Mouse (Mus musculus) liver, embryonic 13.5 days (tissue): ENCODE measurements around the gene Dnah3. TPM values are rescaled to one million over a fixed set of nuclear protein-coding genes. Genes with fewer than 3 reads are reported as not detected.

Experiments used
- ATAC-seq: fragments of 200-750 bp; cut with Nextera tagmentation; 2 replicates; pipeline ENCODE4 v1.8.0; 2017; ENCODE audit warnings: low read depth, mild to moderate bottlenecking, moderate number of reproducible peaks, moderate library complexity
- DNase-seq: peaks from one replicate; pipeline ENCODE4 v3.0.0; 2022
- H3K27ac ChIP-seq: fragments of 300-500 bp; sonication (generic); 2 replicates; pipeline ENCODE4 v1.5.1; 2015; ENCODE audit warnings: moderate library complexity, mild to moderate bottlenecking, inconsistent platforms
- H3K27me3 ChIP-seq: fragments of 300-500 bp; sonication (generic); 2 replicates; pipeline ENCODE4 v1.6.1; 2015; ENCODE audit warnings: mild to moderate bottlenecking, inconsistent platforms
- H3K36me3 ChIP-seq: fragments of 300-500 bp; sonication (generic); 2 replicates; pipeline ENCODE4 v1.6.1; 2015; ENCODE audit warnings: mild to moderate bottlenecking, inconsistent platforms
- H3K4me1 ChIP-seq: fragments of 300-500 bp; sonication (generic); replicated peaks from 2 replicates; pipeline ENCODE4 v1.6.1; 2015; ENCODE audit warnings: inconsistent platforms
- H3K4me2 ChIP-seq: fragments of 300-500 bp; sonication (generic); 2 replicates; pipeline ENCODE4 v1.6.1; 2015; ENCODE audit warnings: inconsistent platforms, mild to moderate bottlenecking, moderate library complexity
- H3K4me3 ChIP-seq: fragments of 300-500 bp; sonication (generic); replicated peaks from 2 replicates; pipeline ENCODE4 v1.5.1; 2015; ENCODE audit warnings: mild to moderate bottlenecking, inconsistent platforms
- H3K9ac ChIP-seq: fragments of 300-500 bp; sonication (generic); 2 replicates; pipeline ENCODE4 v1.6.1; 2015; ENCODE audit warnings: mild to moderate bottlenecking, inconsistent platforms
- H3K9me3 ChIP-seq: fragments of 300-500 bp; sonication (generic); replicated peaks from 2 replicates; pipeline ENCODE4 v1.6.1; 2016; ENCODE audit warnings: inconsistent platforms
- WGBS: fragments of 180-500 bp; shearing (Covaris S2); methylation state at CpG from one replicate; pipeline ENCODE4 v1.1.7; 2015; ENCODE audit not compliant: insufficient replicate concordance; 5-methylcytosine and 5-hydroxymethylcytosine counted together
- polyA plus RNA-seq: library from polyadenylated mRNA; unstranded; fragments of >200 nt; fragmentation: Nextera tagmentation; extraction: Ambion mirVana; gene quantifications from 2 replicates; pipeline ENCODE4 v1.2.1, GENCODE M21; 2015

Gene Dnah3
- polyA plus RNA-seq, 1 experiment from 2014 or later: not detected

GRCm38 (mm10) chr7:119941569-119941968 is 153.5 kb downstream of the Dnah3 start:
- Histone ChIP-seq H3K27ac (no peak overlapping the region), H3K27me3 (no peaks in the 10 kb centered on the region), H3K4me3 (no peak overlapping the region), H3K36me3 (no peaks in the 10 kb centered on the region), H3K9ac (no peak overlapping the region), H3K4me1 (no peaks in the 10 kb centered on the region), H3K9me3 (no peaks in the 10 kb centered on the region), H3K4me2 (no peak overlapping the region)
- DNase-seq (no peak), ATAC-seq (no peak)
- 37% methylated on average over 2 of the region's 2 CpGs for WGBS

- no peaks in the 10 kb centered on the region for H3K36me3 ChIP-seq
- no peaks in the 10 kb centered on the region for H3K9me3 ChIP-seq
- no peaks in the 10 kb centered on the region for H3K4me1 ChIP-seq
- H3K27me3 ChIP-seq: no peaks in the 10 kb centered on the region
- no peak for ATAC-seq
- no peak overlapping the region for H3K27ac ChIP-seq
- no peak overlapping the region for H3K4me2 ChIP-seq
- WGBS: 55% methylated on average over 5 of the region's 5 CpGs
- no peak for DNase-seq
- H3K4me3 ChIP-seq: no peak overlapping the region
- no peak overlapping the region for H3K9ac ChIP-seq
Observed at GRCm38 (mm10) chr7:119937036-119937435, 158.0 kb downstream of the Dnah3 start.

- Histone ChIP-seq H3K4me2 (no peak overlapping the region), H3K4me3 (no peak overlapping the region), H3K27ac (no peak overlapping the region), H3K9me3 (no peaks in the 10 kb centered on the region), H3K27me3 (no peaks in the 10 kb centered on the region), H3K4me1 (no peaks in the 10 kb centered on the region), H3K36me3 (no peaks in the 10 kb centered on the region), H3K9ac (no peak overlapping the region)
- ATAC-seq (no peak), DNase-seq (no peak)
Observed at GRCm38 (mm10) chr7:119936321-119936720, 158.8 kb downstream of the Dnah3 start.

- WGBS: 31% methylated on average over 2 of the region's 2 CpGs
- ATAC-seq (no peak), DNase-seq (no peak)
- no peaks in the 10 kb centered on the region for H3K36me3 ChIP-seq
- no peak overlapping the region for H3K9ac ChIP-seq
- H3K4me2 ChIP-seq: no peak overlapping the region
- no peak overlapping the region for H3K27ac ChIP-seq
- H3K4me1 ChIP-seq: no peaks in the 10 kb centered on the region
- H3K27me3 ChIP-seq: no peaks in the 10 kb centered on the region
- no peak overlapping the region for H3K4me3 ChIP-seq
- no peaks in the 10 kb centered on the region for H3K9me3 ChIP-seq
Observed at GRCm38 (mm10) chr7:119928783-119929440, 166.2 kb downstream of the Dnah3 start.

GRCm38 (mm10) chr7:119921054-119921453 is 174.0 kb downstream of the Dnah3 start:
- H3K27me3 ChIP-seq: no peaks in the 10 kb centered on the region
- ATAC-seq: no peak
- H3K4me1 ChIP-seq: no peaks in the 10 kb centered on the region
- no peaks in the 10 kb centered on the region for H3K9me3 ChIP-seq
- no peaks in the 10 kb centered on the region for H3K36me3 ChIP-seq
- no peak overlapping the region for H3K27ac ChIP-seq
- 55% methylated on average over 4 of the region's 4 CpGs for WGBS
- no peak overlapping the region for H3K4me2 ChIP-seq
- no peak overlapping the region for H3K9ac ChIP-seq
- no peak for DNase-seq
- H3K4me3 ChIP-seq: no peak overlapping the region

DNA sequence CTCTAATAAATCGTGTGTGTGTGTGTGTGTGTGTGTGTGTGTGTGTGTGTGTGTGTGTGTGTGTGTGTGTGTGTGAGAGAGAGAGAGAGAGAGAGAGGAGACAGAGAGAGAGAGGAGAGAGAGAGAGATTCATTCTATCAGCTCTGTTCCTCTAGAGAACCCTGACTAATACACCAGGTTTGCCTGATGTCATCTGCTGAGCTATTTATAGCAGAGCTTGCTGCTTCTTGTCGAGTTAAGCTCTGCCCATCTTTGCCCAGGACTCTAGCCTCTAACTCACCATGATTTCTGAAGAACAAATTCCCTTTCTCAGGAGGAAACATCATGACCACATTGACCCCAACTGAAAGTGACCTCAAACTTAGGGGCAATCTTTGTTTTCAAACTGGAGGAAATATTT is 174.6 kb downstream of the Dnah3 start:
- no peak overlapping the region for H3K4me2 ChIP-seq
- H3K9ac ChIP-seq: no peak overlapping the region
- H3K27me3 ChIP-seq: no peaks in the 10 kb centered on the region
- H3K4me3 ChIP-seq: no peak overlapping the region
- no peaks in the 10 kb centered on the region for H3K9me3 ChIP-seq
- WGBS: 24% methylated on average over 2 of the region's 2 CpGs
- H3K27ac ChIP-seq: no peak overlapping the region
- ATAC-seq (no peak), DNase-seq (no peak)
- H3K4me1 ChIP-seq: no peaks in the 10 kb centered on the region
- H3K36me3 ChIP-seq: no peaks in the 10 kb centered on the region

DNA sequence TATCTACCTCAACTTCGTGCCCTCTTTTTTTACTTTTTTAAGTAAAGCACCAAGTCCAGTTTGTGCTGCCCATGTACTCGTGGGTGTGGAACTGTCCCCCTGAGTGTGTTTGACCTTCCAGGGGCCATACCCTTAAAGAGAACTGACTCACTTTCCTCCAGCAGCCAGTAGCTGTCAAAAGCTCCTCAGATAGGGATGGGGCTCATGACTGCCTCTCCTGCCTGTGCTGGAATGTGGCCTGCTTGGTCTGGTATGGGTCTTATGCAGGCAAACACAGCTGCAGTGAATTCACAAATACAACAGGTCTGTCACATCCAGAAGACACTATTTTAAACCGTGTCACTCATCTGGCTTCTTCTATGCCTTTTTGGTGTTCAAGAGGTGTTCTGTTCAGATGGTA is 183.4 kb downstream of the Dnah3 start:
- WGBS: 41% methylated on average over 3 of the region's 3 CpGs
- DNase-seq (no peak), ATAC-seq (no peak)
- no peaks in the 10 kb centered on the region for H3K27me3 ChIP-seq
- no peaks in the 10 kb centered on the region for H3K9me3 ChIP-seq
- no peaks in the 10 kb centered on the region for H3K4me1 ChIP-seq
- H3K36me3 ChIP-seq: no peaks in the 10 kb centered on the region
- H3K27ac ChIP-seq: no peak overlapping the region
- H3K4me3 ChIP-seq: no peak overlapping the region
- no peak overlapping the region for H3K9ac ChIP-seq
- no peak overlapping the region for H3K4me2 ChIP-seq

- Histone ChIP-seq H3K9me3 (no peaks in the 10 kb centered on the region), H3K4me1 (no peaks in the 10 kb centered on the region), H3K4me2 (no peak overlapping the region), H3K27me3 (no peaks in the 10 kb centered on the region), H3K36me3 (no peaks in the 10 kb centered on the region), H3K27ac (no peak overlapping the region), H3K4me3 (no peak overlapping the region), H3K9ac (no peak overlapping the region)
- DNase-seq: no peak
- no peak for ATAC-seq
- WGBS: 76% methylated on average over 3 of the region's 3 CpGs
Observed at GRCm38 (mm10) chr7:119906523-119907215, 188.4 kb downstream of the Dnah3 start.

DNA sequence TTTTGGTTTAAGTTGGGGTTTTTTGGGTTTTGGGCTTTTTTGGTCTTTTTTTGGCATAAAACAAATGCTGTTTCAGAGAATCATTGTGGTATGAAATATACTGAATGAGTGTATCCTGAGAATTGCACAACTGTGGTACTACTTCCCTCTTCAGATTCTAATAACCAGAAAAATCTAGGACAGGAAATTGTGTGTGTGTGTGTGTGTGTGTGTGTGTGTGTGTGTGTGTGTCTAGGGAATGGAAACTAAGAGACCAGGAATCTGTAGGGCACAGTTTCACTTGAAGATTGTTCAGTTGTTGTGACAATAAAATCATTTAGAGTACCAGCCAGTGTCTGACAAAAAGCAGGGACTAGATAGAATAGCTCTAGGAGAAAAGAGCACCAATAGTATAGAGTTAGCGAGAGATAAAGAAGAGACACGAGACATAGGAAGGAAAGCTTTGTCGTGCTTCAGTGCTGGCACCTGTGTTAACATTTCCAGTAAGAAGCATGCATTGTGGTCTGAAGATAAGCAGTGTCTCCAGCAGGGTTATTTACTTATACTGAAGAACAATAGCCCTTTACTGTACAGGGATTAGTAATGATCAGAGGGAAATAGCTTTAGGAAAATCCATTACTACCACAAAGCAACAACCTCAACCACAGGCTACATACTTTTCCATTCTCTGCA is 195.6 kb downstream of the Dnah3 start:
- H3K27ac ChIP-seq: no peak overlapping the region
- no peaks in the 10 kb centered on the region for H3K36me3 ChIP-seq
- H3K4me2 ChIP-seq: no peak overlapping the region
- H3K27me3 ChIP-seq: no peaks in the 10 kb centered on the region
- H3K9ac ChIP-seq: no peak overlapping the region
- peaks cover 26% of the 10 kb centered on the region for H3K4me1 ChIP-seq
- WGBS: 23% methylated on average over 3 of the region's 3 CpGs
- no peak for DNase-seq
- no peaks in the 10 kb centered on the region for H3K9me3 ChIP-seq
- H3K4me3 ChIP-seq: no peak overlapping the region
- ATAC-seq: no peak

- H3K4me1 ChIP-seq: peaks cover 31% of the 10 kb centered on the region
- 71% methylated on average over 1 of the region's 1 CpGs for WGBS
- H3K4me2 ChIP-seq: no peak overlapping the region
- ATAC-seq (no peak), DNase-seq (no peak)
- no peak overlapping the region for H3K4me3 ChIP-seq
- no peaks in the 10 kb centered on the region for H3K9me3 ChIP-seq
- H3K36me3 ChIP-seq: no peaks in the 10 kb centered on the region
- no peak overlapping the region for H3K27ac ChIP-seq
- H3K9ac ChIP-seq: no peak overlapping the region
- no peaks in the 10 kb centered on the region for H3K27me3 ChIP-seq
Observed at GRCm38 (mm10) chr7:119898247-119898856, 196.7 kb downstream of the Dnah3 start.

DNA sequence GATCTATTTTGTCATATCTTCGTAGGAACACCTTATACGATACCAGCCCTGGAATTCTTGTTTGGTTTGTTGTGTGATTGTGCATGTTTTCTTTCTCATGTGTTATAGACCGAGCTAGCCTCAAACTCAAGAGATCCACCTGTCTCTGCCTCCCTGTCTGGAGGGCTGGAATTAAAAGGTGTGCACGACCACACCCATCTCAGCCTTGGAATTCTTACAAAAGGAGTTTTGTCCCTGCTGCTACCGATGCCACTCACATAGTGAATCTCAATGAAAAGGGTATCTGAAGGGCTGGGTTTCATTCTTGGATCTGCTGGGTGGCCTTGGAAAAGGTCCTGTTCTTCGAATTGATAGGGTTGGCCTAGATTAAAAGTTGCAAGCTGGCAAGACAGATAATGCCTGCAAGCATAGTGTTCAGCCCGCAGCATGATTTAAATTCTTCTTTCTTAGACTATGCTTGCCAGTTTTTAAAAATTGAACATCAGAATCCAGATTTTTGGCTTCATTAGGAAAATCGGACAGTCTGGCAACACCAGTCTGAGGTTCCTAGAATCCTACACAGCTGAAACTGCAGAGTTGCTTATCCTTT is 197.5 kb downstream of the Dnah3 start:
- DNase-seq (peak; percentile 6), ATAC-seq (no peak)
- Histone ChIP-seq H3K4me2 (no peak overlapping the region), H3K9ac (no peak overlapping the region), H3K4me3 (no peak overlapping the region), H3K4me1 (peaks cover 38% of the 10 kb centered on the region), H3K27me3 (no peaks in the 10 kb centered on the region), H3K9me3 (no peaks in the 10 kb centered on the region), H3K27ac (no peak overlapping the region), H3K36me3 (no peaks in the 10 kb centered on the region)
- 58% methylated on average over 8 of the region's 8 CpGs for WGBS
